Mouse (Mus musculus): ENCODE results near the gene Gm5039. TPM values are rescaled to one million over a fixed set of nuclear protein-coding genes. Genes with fewer than 3 reads are reported as not detected.
A peak's percentile ranks its signal among the peaks of the same experiment; 100 is the strongest.
"Not testable (repeated sequence)": the region's sequence is repeated elsewhere in the genome, so short reads cannot be mapped to it uniquely, and the experiment has no call there.

The Gm5039 gene
- polyA plus RNA-seq (2015; fragmentation: Nextera tagmentation; extraction: Ambion mirVana), result not detected in 2 replicates

DNA sequence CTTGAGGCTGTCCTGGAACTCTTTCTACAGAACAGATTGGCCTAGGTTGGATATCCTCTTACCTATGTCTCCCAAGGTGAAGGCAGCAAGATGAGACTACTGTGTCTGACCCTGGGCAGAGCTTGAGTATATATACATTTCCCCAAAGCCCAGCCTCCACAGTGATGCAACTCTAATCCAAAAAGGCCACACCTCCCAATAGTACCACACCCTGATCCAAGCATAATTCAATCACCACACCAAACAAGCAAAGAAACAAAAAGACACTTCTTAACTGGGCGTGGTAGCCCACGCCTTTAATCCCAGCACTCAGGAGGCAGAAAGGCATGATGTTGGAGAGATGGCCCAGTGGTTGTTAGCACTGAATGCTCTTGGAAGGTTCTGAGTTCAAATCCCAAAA, at the start of gene Gm5039:
Gene Gm5039, minus strand, starts transcription at position 101 of the 400 bp plus-strand sequence.
- H3K4me2 ChIP-seq; H3K9me3 ChIP-seq (replicated peaks); DNase-seq; H3K4me3 ChIP-seq (replicated peaks); H3K36me3 ChIP-seq; H3K4me1 ChIP-seq (replicated peaks); H3K27me3 ChIP-seq; H3K27ac ChIP-seq; H3K9ac ChIP-seq; ATAC-seq (ENCODE audit: low read depth): not testable (repeated sequence)
- WGBS (ENCODE audit: insufficient replicate concordance), result 80% methylated on average over 2 of the region's 2 CpGs

- Histone ChIP-seq H3K4me1 (replicated peaks) (peaks cover 33% of the 10 kb centered on the region), H3K27me3 (no peaks in the 10 kb centered on the region), H3K4me3 (replicated peaks) (no peak overlapping the region), H3K27ac (no peak overlapping the region), H3K36me3 (no peaks in the 10 kb centered on the region), H3K9me3 (replicated peaks) (no peaks in the 10 kb centered on the region), H3K9ac (no peak overlapping the region), H3K4me2 (no peak overlapping the region)
- DNase-seq (no peak), ATAC-seq (ENCODE audit: low read depth) (no peak)
- 81% methylated on average over 5 of the region's 5 CpGs for WGBS (ENCODE audit: insufficient replicate concordance)
These were observed 48.2 kb upstream of the Gm5039 start for GRCm38 (mm10) chr12:88372018-88372417.

GRCm38 (mm10) chr12:88370321-88370720, 46.5 kb upstream of the Gm5039 start:
- not testable (repeated sequence) for H3K27me3 ChIP-seq; ATAC-seq (ENCODE audit: low read depth); DNase-seq; H3K36me3 ChIP-seq; H3K4me3 ChIP-seq (replicated peaks); H3K9ac ChIP-seq; H3K9me3 ChIP-seq (replicated peaks); H3K4me2 ChIP-seq; H3K27ac ChIP-seq
- WGBS (ENCODE audit: insufficient replicate concordance), result 5% methylated on average over 1 of the region's 1 CpGs
- peaks cover 33% of the 10 kb centered on the region for H3K4me1 ChIP-seq (replicated peaks)

GRCm38 (mm10) chr12:88369690-88370089, 45.9 kb upstream of the Gm5039 start:
- not testable (repeated sequence) for H3K4me2 ChIP-seq, DNase-seq

GRCm38 (mm10) chr12:88368618-88369017, 44.8 kb upstream of the Gm5039 start:
- Histone ChIP-seq H3K36me3 (no peaks in the 10 kb centered on the region), H3K9ac (no peak overlapping the region), H3K4me3 (replicated peaks) (no peak overlapping the region), H3K27ac (no peak overlapping the region), H3K9me3 (replicated peaks) (no peaks in the 10 kb centered on the region), H3K4me1 (replicated peaks) (peaks cover 33% of the 10 kb centered on the region), H3K27me3 (no peaks in the 10 kb centered on the region), H3K4me2 (no peak overlapping the region)
- ATAC-seq (ENCODE audit: low read depth), result no peak; the same call in 1 of the 2 replicates
- 53% methylated on average over 4 of the region's 4 CpGs for WGBS (ENCODE audit: insufficient replicate concordance)
- DNase-seq, result no peak

More at GRCm38 (mm10) chr12:88369690-88370089, 45.9 kb upstream of the Gm5039 start:
- H3K36me3 ChIP-seq; H3K9me3 ChIP-seq (replicated peaks); H3K9ac ChIP-seq; H3K27ac ChIP-seq; H3K27me3 ChIP-seq; H3K4me3 ChIP-seq (replicated peaks): not testable (repeated sequence)
- WGBS (ENCODE audit: insufficient replicate concordance), result 31% methylated on average over 4 of the region's 4 CpGs
- H3K4me1 ChIP-seq (replicated peaks), result peaks cover 33% of the 10 kb centered on the region
- ATAC-seq (ENCODE audit: low read depth), result peak; percentile 75

DNA sequence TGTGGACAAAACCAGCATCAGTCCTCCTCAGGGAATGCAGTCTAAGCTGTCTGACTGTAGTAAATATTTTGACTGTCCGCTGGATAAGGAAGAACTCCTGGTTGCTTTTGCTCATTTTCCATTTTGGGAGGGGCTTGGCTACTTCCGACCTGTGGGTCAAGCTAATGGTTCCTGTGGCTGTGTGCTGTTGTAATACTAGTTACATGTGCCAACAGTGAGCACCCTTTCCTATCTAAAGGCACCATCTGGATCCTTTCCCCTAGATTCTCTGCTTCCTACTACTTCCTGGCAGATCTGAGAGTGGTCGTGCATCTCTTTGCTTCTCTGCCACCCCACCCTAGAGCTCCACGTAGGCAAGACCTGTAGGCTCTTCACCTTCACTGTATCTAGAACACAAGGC, 43.8 kb upstream of the Gm5039 start:
- WGBS (ENCODE audit: insufficient replicate concordance), result 50% methylated on average over 4 of the region's 4 CpGs
- ATAC-seq (ENCODE audit: low read depth), result no peak
- Histone ChIP-seq H3K4me3 (replicated peaks) (no peak overlapping the region), H3K36me3 (no peaks in the 10 kb centered on the region), H3K4me1 (replicated peaks) (peaks cover 33% of the 10 kb centered on the region), H3K4me2 (no peak overlapping the region), H3K27ac (no peak overlapping the region), H3K9ac (no peak overlapping the region), H3K27me3 (no peaks in the 10 kb centered on the region), H3K9me3 (replicated peaks) (no peaks in the 10 kb centered on the region)
- no peak for DNase-seq

DNA sequence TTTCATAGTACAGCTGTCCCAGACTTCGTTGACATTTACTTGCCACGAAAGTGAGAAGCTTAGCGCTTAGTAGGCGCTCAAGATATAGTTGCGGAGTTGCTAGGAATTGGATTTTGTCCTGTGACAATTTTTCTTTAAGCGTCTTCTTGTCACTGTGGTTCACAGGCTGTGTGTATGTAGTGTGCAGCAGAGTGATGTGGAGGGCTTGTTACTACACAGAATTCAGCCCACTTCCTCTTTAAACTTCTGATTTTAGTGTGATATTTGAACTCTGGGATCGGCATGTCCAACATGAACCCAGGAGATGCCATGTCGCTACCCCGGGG, 37.3 kb upstream of the Gm5039 start:
- Histone ChIP-seq H3K27me3 (no peaks in the 10 kb centered on the region), H3K4me2 (peak overlapping the region; percentile 86), H3K36me3 (no peaks in the 10 kb centered on the region), H3K9me3 (replicated peaks) (no peaks in the 10 kb centered on the region), H3K4me1 (replicated peaks) (peaks cover 14% of the 10 kb centered on the region), H3K27ac (no peak overlapping the region), H3K4me3 (replicated peaks) (peak overlapping the region; percentile 73), H3K9ac (peak overlapping the region; percentile 74)
- ATAC-seq (ENCODE audit: low read depth), result no peak
- DNase-seq, result no peak
- 30% methylated on average over 9 of the region's 9 CpGs for WGBS (ENCODE audit: insufficient replicate concordance)

DNA sequence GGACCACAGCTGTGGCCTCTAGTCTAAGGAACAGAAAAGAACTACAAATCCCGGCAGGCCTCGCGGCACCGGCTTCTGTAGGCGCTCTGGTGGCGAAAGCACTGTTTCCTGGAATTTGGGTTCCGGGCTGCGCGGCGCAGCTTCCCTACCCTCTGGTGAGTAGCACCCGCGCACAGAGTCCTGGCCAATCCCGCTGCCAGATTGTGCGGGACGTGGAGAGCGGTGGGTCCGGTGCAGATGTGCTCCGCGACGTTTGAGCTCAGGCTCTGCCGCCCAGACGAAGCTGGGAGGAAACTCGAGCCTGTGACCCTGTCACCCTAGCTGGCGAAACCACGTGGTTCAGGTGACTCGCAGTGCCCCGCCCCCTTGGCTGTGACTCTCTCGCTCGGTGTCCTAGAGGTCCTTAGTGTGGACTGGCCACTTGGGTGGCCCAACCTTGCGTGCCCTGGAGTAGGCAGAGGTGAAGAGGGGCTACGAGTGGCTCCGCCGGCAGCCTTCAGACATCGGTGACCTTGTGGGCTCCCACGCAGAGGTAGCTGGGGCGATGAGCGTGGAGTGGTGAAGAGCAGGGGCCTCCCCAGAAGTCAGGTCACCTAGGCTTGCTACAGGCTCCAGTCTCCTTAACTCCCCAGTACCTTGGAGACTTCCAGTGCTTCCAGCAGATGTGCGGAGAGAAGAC, 36.8 kb upstream of the Gm5039 start, which contains the start of gene Adck1:
Gene Adck1, plus strand, starts transcription at position 114 of the 679 bp plus-strand sequence.
- H3K27me3 ChIP-seq, result no peaks in the 10 kb centered on the region
- peak within 1 kb of the TSS; percentile 73 for H3K4me3 ChIP-seq (replicated peaks)
- WGBS (ENCODE audit: insufficient replicate concordance), result under 1% methylated on average over 38 of the region's 38 CpGs
- no peaks in the 10 kb centered on the region for H3K36me3 ChIP-seq
- DNase-seq, result peak; percentile 75
- peaks cover 14% of the 10 kb centered on the region for H3K4me1 ChIP-seq (replicated peaks)
- H3K9me3 ChIP-seq (replicated peaks), result no peaks in the 10 kb centered on the region
- H3K9ac ChIP-seq, result peak within 1 kb of the TSS; percentile 74
- peak within 1 kb of the TSS; percentile 70; the same call in 1 of the 2 replicates for H3K27ac ChIP-seq
- H3K4me2 ChIP-seq, result peak within 1 kb of the TSS; percentile 86
- ATAC-seq (ENCODE audit: low read depth), result peak; percentile 96

DNA sequence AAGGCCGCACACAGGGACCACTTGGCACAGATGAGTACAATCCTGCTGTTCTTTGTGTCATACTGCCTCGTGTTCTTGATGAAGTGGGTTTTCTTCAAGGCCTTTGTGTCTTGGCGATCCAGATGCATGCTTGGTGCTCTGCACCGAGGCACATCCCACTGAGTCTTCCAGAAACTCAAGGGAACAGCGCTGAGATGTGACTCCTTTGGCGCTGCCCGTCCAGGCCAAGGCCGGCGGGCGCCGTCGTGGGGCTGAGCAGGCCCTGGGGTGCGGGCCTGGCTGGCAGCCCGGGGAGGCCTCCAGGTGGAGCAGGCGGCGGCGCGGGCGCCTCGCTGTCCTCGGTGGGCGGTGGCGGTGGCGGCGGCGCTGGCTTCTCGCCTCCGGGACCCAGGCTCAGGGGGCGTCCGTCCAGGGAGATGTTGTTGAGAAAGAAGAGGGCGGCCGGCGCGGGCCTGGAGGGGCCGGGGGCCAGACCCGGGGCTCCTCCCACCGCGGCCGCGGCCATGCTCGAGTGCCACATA, 30.4 kb upstream of the Gm5039 start:
- Histone ChIP-seq H3K9ac (no peak overlapping the region; the same call in 1 of the 2 replicates), H3K4me3 (replicated peaks) (peak overlapping the region; percentile 25; the same call in 1 of the 2 replicates), H3K9me3 (replicated peaks) (no peaks in the 10 kb centered on the region), H3K4me2 (peak overlapping the region; percentile 48), H3K36me3 (no peaks in the 10 kb centered on the region), H3K27ac (no peak overlapping the region), H3K27me3 (peaks cover 7% of the 10 kb centered on the region), H3K4me1 (replicated peaks) (no peaks in the 10 kb centered on the region)
- no peak for DNase-seq
- no peak for ATAC-seq (ENCODE audit: low read depth)
- 23% methylated on average over 41 of the region's 41 CpGs for WGBS (ENCODE audit: insufficient replicate concordance)

DNA sequence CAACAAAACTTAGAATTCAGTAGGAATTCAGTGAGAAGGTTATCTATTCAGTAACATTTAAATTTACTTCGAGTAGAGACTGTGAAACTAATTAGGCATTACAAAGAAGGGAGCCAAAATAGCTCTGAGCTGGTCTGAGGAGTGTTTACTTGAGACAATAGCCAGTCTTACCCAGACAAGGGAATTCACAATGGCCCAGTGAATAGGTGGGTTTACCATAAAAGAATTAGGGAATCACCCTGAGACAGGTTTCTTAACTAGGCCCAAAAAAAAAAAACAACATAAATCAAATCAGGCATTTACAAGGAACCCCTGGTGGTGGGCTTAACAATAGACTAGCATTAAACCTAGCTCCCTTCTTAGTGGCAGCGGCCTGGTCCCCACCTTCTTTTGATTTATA, 17.5 kb upstream of the Gm5039 start:
- H3K27me3 ChIP-seq; H3K9ac ChIP-seq; H3K27ac ChIP-seq; H3K36me3 ChIP-seq; ATAC-seq (ENCODE audit: low read depth); DNase-seq; H3K4me1 ChIP-seq (replicated peaks); H3K4me3 ChIP-seq (replicated peaks); H3K4me2 ChIP-seq: not testable (repeated sequence)
- peaks cover 11% of the 10 kb centered on the region; the same call in 1 of the 2 replicates for H3K9me3 ChIP-seq (replicated peaks)
- 36% methylated on average over 2 of the region's 2 CpGs for WGBS (ENCODE audit: insufficient replicate concordance)

DNA sequence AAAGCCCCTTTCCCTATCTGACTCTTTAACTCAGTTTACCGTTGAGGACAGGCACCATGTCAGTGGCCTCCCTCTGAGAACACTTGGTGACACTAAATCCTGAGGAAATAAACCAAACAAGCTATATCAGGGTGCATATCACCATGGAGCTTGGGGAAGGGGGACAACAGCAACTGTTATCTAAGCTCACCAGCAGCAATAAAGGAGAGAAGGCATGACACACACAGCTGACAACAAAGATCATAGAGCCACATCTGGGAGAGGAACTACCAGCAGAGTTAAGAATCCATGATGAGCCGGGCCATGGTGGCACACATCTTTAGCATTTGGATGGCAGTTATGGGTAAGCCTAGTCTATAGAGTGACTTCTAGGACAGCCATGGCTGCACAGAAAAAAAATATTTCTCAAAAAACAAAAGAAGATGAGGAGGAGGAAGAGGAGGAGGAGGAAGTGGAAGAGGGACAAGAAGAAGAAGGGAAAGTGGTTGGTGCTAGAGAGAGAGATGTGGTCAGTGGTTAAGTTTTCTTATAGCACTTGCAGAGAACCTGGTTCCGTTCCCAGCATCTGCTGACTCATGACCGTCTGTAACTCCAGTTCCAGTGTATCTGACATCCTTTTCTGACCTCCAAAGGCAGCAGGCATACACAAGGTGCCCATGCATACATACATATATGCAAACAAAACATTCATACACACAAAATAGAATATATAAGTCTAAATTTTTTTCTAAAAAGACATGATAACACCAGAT, 13.0 kb upstream of the Gm5039 start:
- ATAC-seq (ENCODE audit: low read depth), result peak; percentile 82

More for the DNA sequence above, 13.0 kb upstream of the Gm5039 start:
- not testable (repeated sequence) for H3K36me3 ChIP-seq; H3K4me3 ChIP-seq (replicated peaks); H3K27ac ChIP-seq; H3K9me3 ChIP-seq (replicated peaks); H3K4me2 ChIP-seq; H3K9ac ChIP-seq; H3K4me1 ChIP-seq (replicated peaks); H3K27me3 ChIP-seq
- 20% methylated on average over 4 of the region's 4 CpGs for WGBS (ENCODE audit: insufficient replicate concordance)
- DNase-seq, result peak; percentile 1

Data from liver, embryonic 13.5 days (tissue).